In the genomic region with DNA sequence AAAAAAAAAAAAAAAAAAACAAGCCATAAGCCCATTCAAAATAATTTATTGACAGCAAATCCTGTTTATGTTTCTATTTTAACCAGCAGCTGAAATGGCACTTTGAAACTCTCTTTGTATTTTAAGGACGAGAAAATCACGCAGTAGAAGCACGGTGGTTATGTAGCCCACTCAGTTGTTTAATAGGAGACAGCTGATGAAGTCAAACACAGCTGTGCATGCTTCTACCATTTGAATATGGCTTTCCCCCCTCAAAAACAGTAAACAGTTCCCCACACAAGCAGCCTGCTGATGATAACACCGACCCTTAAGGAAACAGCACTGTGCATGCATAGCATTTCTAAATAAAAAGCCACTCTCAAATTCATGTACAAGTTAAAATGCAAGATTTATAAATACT, we compare ENCODE assay signal across 16 mouse cellular contexts.
"Had no signal": no experiment of that assay in that cellular context is flagged by ENCODE, and none has a peak within 500 bp of the region (broad histone marks: within the 10 kb centered on the region; RNA-seq: fewer than 3 reads in every experiment).

No protein-coding gene starts in this region.

- H3K4me1 ChIP-seq: kidney, embryonic 15.5 days; liver, embryonic 13.5 days had no signal

- H3K4me3 ChIP-seq: kidney, embryonic 15.5 days; layer of hippocampus, adult 2 months; liver, embryonic 13.5 days had no signal

- H3K27ac ChIP-seq: kidney, embryonic 15.5 days; layer of hippocampus, adult 2 months; liver, embryonic 13.5 days; stomach, postnatal 0 days had no signal

- H3K9ac ChIP-seq: kidney, embryonic 15.5 days; liver, embryonic 13.5 days had no signal

- H3K27me3 ChIP-seq: kidney, embryonic 15.5 days; liver, embryonic 13.5 days had no signal

- H3K36me3 ChIP-seq: kidney, embryonic 15.5 days; liver, embryonic 13.5 days had no signal

- H3K4me2 ChIP-seq: kidney, embryonic 15.5 days; liver, embryonic 13.5 days; midbrain, embryonic 11.5 days had no signal

- DNase-seq: kidney, adult 8-10 months; kidney, postnatal 14 days; layer of hippocampus, adult 9-11 months; liver, embryonic 13.5 days; lung, adult 2 months; lung, postnatal 14 days; lung, postnatal 4 days; midbrain, embryonic 14.5 days; right cerebral cortex, adult 18-20 months; right cerebral cortex, postnatal 14 days; right cerebral cortex, postnatal 4 days; thymus, postnatal 25 days had no signal

- H3K9me3 ChIP-seq: kidney, embryonic 15.5 days; liver, embryonic 13.5 days had no signal
